Mouse (Mus musculus) NIH3T3 (cell line): Measurements from ENCODE around the gene Cntnap4.
"Not testable (repeated sequence)": the region's sequence is repeated elsewhere in the genome, so short reads cannot be mapped to it uniquely, and the experiment has no call there.

Experiments used
- DNase-seq: peaks from one replicate; pipeline ENCODE4 v3.0.0-alpha.2; 2012; ENCODE audit warnings: low read depth

The Cntnap4 gene

DNA sequence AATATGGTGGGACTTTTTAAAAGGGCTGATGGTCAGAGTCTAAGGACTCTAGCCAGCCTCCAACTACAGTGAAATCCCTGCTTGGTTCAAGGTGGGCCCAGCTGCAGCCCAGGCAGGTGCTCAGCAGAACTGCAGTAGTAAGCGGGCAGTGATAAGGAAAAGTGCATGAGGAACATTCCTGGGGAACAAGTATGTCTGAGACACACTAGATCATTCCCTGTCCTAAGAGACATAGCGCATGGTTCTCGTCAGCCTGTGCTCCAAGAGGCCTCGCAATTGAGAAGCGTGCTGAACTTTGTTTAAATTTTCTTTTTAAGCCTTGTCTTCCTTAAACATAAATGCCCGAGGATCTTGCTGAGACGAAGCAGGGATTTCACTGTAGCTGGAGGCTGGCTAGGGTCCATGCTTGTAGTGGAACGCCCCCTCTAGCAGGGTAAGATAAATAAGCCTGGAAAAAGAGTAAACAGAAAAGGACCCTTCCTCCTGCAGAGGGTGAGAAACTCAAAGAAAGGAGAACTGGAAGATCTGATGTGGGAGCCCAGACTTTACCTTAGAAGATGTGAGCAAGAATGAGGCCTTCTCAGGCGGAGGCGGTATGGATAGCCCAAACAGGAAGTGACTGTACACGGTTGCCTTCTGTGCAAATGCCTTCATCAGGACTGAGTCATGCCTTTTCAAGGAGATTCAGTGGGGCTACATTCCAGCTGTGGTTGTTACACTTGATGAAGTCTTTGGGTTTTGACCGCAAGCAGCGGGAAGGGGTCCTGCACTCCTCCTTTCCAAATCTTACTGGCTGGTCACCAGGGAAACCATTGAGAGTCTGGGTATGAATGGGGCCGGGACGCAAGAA lies 161.0 kb downstream of the Cntnap4 start:
- no peak for DNase-seq

DNA sequence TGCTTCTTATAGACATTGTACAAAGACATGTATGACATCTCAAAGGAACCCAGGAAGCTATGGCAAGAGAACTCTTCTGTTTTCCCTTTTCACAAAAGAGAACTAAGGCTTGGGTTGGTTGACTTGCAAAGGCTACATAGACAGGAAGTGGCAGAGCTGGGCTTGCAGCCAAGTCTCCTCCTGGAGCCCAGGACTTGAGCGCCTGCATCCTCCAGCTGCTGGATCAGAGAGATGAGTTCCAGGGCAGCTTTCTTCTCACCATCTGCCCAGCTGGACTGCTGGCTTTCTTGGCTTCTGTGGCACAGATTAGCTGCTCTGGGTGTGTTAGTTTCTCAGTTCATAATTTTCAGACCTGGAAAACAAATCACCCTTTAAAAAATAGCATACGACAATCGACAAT lies 165.7 kb downstream of the Cntnap4 start:
- no peak for DNase-seq

DNA sequence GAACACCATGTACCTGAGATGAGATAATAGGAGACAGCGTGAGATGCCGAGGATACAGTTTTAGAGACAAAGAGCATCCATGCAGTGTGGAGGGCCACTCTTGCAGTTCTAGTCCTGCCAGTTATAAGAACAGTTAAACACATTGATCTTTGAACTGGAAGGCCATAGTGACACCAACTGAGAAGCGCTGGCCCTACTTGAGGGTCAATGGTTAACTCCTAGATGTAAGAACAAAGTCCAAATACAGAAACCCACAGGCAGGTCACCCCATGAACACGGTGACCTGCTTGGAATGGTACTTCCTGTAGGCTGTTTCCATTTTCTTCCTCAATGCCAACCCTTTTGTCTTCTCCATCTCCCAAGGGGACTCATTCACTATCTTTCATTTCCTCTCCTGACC lies 173.5 kb downstream of the Cntnap4 start:
- DNase-seq: no peak

DNA sequence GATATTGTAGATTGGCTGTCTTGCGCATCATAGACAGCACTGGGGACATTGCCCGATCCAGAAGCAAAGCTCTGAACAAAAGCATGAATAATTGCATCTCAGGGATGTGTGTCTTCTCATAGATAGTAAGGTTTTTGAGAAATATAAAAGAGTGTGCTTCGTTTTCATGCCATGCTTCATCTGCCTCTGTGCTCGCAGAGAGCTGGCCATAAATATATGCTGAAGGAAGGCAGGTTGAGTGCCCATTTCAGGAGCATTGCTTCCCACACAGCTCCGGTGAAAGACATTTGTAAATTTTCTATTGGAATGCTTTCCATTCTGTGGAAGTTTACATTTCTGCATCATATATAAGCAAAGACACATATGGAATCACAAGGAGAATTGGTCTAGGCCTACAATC lies 177.5 kb downstream of the Cntnap4 start:
- DNase-seq: no peak

DNA sequence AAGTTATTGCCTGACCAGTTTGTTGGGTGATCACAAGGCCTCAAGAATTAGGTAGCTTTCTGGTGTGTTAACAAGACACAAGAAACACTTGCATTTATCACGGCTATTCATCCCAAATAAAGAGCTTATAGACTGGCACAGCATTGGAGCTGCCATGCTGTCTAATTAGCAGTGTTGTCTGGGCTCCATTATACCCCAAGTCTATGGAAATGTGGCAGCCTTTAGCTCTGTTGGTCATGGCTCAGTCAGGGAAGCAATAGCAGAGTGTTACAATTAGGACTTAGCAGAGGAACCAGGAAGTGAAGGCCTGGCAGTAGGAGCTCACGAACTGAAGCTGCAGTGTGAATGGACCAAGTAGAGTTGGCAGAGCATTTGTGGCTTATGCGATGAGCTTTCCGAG lies 185.3 kb downstream of the Cntnap4 start:
- no peak for DNase-seq

DNA sequence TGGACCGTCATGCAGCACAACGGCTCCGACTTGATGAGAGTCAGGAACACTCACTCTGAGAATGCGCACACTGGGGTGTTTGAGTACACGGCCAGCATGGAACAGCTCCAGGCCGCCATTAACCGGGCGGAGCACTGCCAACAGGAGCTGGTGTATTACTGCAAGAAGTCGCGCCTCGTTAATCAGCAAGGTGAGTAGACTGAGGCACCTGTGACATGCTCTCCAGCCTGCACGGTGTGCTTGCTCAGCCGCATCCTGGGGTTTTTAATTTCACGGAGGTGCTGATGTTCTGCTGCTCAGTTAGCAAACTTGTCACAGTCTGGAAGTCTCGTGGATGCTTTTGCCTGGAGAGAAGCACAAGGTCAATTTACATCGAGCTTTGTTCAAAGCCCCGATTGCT lies 233.2 kb downstream of the Cntnap4 start:
- DNase-seq: no peak

DNA sequence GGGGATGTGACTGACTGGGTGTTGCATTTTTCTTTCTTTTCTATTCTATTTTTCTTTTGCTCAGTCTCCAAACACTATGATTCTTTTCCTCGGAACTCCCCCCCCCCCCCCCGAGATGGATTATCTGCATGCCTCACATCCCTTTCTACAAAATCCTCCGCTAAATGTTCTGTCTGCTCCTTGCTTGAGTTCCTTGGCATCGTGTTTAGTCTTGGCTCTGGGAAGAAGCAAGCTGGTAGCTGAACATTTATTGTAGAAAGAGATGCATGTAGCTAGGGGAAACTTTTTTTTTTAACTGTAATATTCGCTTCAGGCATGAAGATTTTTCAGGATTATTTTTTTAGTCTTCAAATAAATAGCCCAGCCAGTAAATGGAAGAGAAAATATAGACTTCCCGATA lies 239.5 kb downstream of the Cntnap4 start:
- DNase-seq: no peak

DNA sequence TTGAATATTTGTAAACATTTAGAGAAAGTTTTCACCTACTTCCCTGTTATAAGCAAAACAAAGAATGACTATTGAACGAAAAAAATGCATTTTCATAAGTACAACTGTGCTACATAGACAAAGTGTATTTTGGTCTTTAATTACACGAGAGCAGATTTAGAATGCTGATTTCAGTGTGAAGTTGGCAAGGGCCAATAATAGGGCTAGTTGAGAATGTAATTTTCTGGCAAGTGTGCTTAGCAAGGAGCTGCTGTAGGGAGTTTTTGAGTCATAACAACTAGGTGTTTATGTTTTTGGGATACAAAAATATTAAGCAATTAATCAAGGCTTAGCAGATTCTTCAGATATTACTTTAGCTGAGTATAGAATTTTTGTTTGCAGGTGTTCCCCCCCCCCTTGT lies 271.2 kb downstream of the Cntnap4 start:
- no peak for DNase-seq

DNA sequence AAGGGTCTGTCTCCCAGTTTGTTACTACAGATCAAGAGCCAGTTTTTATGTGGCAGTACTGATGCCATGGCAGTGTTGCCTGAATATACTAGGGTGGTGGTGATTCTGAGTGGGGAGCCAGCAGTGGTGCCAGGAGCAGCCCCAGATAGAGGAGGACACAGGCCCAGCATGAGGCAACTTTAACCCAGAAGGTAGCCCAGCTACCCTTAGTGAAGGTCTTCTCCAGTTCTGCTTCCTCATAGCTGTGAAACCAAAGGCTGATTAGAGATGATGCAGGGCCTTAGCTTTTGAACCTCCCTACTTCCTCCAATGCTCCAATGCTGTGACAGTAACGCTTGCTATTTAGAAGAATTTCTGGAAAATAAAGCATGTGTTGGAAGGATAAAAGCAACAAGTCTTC lies 279.7 kb downstream of the Cntnap4 start:
- DNase-seq: not testable (repeated sequence)

DNA sequence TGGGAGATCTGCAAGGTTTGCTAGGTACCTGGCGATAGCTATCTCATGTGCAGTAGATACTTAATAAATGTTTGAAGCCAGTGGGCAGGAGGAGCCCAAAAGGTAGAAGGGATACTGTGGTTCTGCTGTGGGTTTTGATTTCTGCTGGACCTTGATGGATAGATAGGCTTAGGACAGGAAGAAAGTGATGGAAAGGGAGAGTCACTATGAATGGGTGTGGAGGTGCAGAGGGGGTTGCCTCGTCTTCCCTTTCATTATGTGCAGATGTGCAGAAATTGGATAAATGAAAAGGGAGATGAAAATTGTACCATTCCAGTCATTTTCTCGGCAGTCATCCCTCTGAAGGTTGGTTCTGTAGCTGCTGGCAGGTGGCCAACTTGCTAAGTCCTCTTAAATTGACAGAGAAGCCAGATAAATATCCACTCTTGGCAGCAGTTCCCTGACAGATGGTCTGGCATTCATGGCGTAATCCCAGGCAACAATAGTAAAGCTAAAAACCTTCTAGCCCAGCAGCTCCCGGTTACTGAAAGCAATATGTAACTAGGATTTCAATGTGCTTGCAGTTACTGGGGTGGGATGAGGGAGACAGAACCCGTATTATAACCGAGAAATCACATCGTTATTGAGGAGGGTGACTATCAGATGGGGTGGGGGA lies 336.7 kb downstream of the Cntnap4 start:
- peak; percentile 8 for DNase-seq

DNA sequence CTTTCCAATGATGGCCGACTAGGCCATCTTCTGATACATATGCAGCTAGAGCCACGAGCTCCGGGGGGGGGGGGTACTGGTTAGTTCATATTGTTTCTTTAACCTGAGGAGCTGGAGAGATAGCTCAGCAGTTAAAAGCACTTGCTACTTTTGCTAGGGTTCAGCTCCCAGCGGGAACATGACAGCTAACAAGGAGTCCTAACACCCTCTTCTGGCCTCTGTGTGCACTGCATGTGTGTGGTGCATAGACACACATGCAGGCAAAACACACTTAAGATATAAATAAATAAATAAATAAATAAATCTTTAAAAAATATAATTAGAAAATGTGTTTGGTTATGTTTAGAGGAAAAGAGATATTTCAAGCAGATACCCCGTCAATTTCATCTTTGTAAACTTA lies 339.7 kb downstream of the Cntnap4 start:
- DNase-seq: no peak

DNA sequence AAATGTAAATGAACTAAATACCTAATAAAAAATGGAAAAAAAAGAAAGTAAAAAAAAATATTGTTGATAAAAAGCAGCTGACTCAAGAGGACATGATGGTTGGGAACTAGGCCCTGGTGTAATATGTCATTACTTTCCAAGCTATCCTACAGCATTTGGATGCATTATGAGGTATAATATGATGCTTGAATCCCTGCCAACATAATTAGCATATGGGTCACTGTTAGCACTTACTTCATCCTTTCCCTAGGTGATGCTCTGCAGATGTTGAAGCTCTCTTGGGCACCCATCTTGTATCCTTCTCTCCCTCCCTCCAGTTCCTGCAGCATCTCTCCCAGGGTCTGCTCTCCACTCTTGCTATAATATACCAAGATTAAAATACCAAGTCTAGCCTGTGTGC lies 341.6 kb downstream of the Cntnap4 start:
- no peak for DNase-seq

DNA sequence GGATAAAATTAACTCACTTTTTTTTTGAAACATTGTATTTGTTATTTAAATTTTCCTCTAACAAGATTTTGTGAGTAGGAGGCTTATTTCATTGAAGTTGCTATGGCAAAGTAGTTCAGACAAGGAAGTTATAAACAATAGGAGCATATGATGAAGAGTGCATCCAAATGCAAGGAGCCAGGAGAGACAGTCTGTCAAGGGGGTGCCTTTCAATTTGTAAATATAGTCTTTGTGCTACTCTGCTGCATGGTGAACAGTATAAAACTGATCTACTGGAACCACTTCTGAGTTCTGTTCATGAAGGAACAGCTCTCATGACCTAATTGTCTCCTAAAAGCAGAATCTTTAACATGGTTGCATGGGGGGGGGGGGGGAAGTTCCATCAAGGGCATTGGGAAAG lies 352.3 kb downstream of the Cntnap4 start:
- DNase-seq: no peak

DNA sequence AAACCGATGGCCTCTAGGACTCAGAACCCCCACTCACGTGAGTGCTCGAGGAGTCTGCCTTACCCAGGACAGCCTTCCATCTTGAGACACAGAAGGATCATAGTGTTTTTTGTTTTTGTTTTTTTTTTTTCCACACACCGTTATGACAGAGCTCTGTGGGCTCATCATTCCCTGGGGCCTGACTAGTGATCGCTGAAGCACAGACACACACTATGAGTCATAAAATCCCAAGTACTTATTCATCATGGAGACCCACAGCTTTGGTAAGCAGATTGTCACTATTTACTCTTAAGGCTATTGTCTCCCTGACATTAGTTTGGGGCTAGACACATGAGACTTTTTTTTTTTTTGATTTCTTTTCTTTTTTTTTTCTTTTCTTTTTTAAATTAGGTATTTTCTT lies 352.9 kb downstream of the Cntnap4 start:
- DNase-seq: no peak
